In the genomic region with DNA sequence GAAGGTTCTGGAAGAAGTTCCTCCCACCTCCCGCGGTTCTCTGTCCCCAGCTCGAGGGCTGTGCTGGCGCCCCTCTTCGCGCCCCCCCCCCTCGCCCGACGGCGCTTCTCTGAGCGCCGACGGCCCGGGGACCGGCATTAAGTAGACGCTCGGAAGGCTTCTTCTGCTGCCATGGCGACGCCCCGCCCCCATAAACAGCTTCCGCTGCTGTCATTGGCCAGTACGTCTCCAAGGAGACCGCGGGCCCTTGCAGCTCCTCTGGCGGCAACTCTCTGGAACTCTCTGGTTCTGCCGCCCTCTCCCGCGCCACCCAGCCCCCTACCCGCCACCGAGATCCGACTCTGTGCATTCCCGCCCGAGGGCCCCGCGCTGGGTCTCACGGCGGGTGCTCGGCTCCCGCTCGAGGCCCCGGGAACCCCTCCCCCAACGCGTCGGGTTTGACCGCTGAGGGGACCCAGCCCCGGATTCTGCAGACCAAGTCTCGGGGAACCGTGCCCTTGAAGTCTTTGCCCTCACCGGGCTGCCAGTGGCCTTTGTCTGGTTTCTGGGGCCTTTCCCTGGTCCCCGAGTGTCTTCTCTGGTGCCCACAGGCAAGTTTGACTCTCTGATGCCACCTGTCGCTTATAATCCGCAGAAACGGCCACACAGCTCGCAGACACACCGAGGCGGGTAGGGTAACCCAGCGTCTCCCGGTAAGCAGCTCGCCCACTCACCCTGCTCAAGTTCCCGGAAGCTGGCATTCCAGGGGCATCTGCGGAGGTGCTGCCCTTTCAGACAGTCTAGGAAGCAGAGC, we compare ENCODE assay signal across 7 mouse cellular contexts. TPM values are rescaled to one million over a fixed set of nuclear protein-coding genes. Genes with fewer than 3 reads are reported as not detected.
DNase-seq lines count a peak whose midpoint lies in the region; ATAC-seq lines count a peak whose summit lies in the region.

Gene Foxj1, minus strand, starts transcription at position 156 of the 793 bp plus-strand sequence.

- intact Hi-C loops in gastrocnemius, postnatal 36 days (cut with DNase I), result no loop called here
- intact Hi-C loops in left cerebral cortex, postnatal 25 days (cut with DNase I), result loop anchor here (1.0 kb wide), 1 partner anchor 16 kb away; no protein-coding TSS in a partner anchor

- peaks cover 49% of the 10 kb centered on the region for H3K4me1 ChIP-seq in intestine, embryonic 15.5 days (replicated peaks)
- peaks cover 77% of the 10 kb centered on the region for H3K4me1 ChIP-seq in midbrain, embryonic 10.5 days

- H3K4me2 ChIP-seq in intestine, embryonic 15.5 days (replicated peaks), result peak within 1 kb of the TSS; percentile 96

- H3K27ac ChIP-seq in intestine, embryonic 15.5 days, result 0 out of 2 replicates have a peak within 1 kb of the TSS, but pooled peaks have one; percentile 7
- peak within 1 kb of the TSS; percentile 91 for H3K27ac ChIP-seq in midbrain, embryonic 10.5 days (replicated peaks)

- H3K9me3 ChIP-seq in intestine, embryonic 15.5 days, result no peaks in the 10 kb centered on the region
- H3K9me3 ChIP-seq in midbrain, embryonic 10.5 days (replicated peaks), result no peaks in the 10 kb centered on the region

- peak; percentile 93 for ATAC-seq in intestine, embryonic 15.5 days

- under 1% methylated on average over 61 of the region's 61 CpGs for WGBS in intestine, embryonic 15.5 days
- WGBS in midbrain, embryonic 10.5 days, result under 1% methylated on average over 61 of the region's 61 CpGs

- peak within 1 kb of the TSS; percentile 60 for H3K4me3 ChIP-seq in intestine, embryonic 15.5 days (replicated peaks)
- H3K4me3 ChIP-seq in midbrain, embryonic 10.5 days, result peak within 1 kb of the TSS; percentile 71

- no peaks in the 10 kb centered on the region for H3K36me3 ChIP-seq in intestine, embryonic 15.5 days
- peaks cover 19% of the 10 kb centered on the region for H3K36me3 ChIP-seq in midbrain, embryonic 10.5 days

- peak; percentile 95 for DNase-seq in adrenal gland, adult 18-20 months (ENCODE audit: low spot score in 2 of 2)
- DNase-seq in embryo, embryonic 11 days, result peak; percentile 95
- peak; percentile 88 to 97 for DNase-seq in gastrocnemius, postnatal 36 days
- DNase-seq in left cerebral cortex, postnatal 25 days (ENCODE audit: low spot score in 2 of 2), result peak; percentile 96 to 98
- peak; percentile 99 for DNase-seq in midbrain, embryonic 10.5 days (ENCODE audit: low spot score)
- DNase-seq in right cerebral cortex, postnatal 4 days, result peak; percentile 97

- peak within 1 kb of the TSS; percentile 53 for H3K9ac ChIP-seq in intestine, embryonic 15.5 days

- H3K27me3 ChIP-seq in intestine, embryonic 15.5 days (replicated peaks), result peaks cover 22% of the 10 kb centered on the region
- peaks cover 65% of the 10 kb centered on the region for H3K27me3 ChIP-seq in midbrain, embryonic 10.5 days (ENCODE audit: low read depth, poor library complexity, severe bottlenecking)

RNA-seq across cellular contexts. Expression of gene Foxj1, which starts in this region (rescaled TPM):
- under 1 TPM; 0.10 to 0.13 TPM for total RNA-seq in adrenal gland, adult 18-20 months (2021)
- not detected for total RNA-seq in gastrocnemius, postnatal 36 days (2021)
- polyA plus RNA-seq in intestine, embryonic 15.5 days (2015; fragmentation: Nextera tagmentation; extraction: Ambion mirVana), result 0.66 and 0.77 TPM in 2 replicates
- total RNA-seq in left cerebral cortex, postnatal 25 days (2021), result 1 to 10 TPM; 4.8 to 6.3 TPM
- polyA plus RNA-seq in midbrain, embryonic 10.5 days (2016; fragmentation: Nextera tagmentation; extraction: Ambion mirVana), result 7.1 and 8.4 TPM in 2 replicates

Comparison
In these comparisons a context has a peak if more than half of its experiments do, and no peak if none do; other contexts are left out.
1. Peak in every context shown above with its lines: DNase-seq, ATAC-seq, H3K4me3 ChIP-seq and H3K27ac ChIP-seq.
2. RNA of gene Foxj1 (total RNA-seq): 4.8 to 6.3 TPM in left cerebral cortex, postnatal 25 days; 0.10 to 0.13 TPM in adrenal gland, adult 18-20 months and not detected in gastrocnemius, postnatal 36 days; every median in the first group is over 4 times any median in the second.
3. Peak in DNase-seq in adrenal gland, adult 18-20 months; RNA of the gene not detected or under 1 TPM.
4. Peak in DNase-seq in gastrocnemius, postnatal 36 days; RNA of the gene not detected or under 1 TPM.
5. Peak in ATAC-seq, H3K4me3 ChIP-seq, H3K27ac ChIP-seq, H3K9ac ChIP-seq and H3K4me2 ChIP-seq in intestine, embryonic 15.5 days; RNA of the gene not detected or under 1 TPM.